Mouse (Mus musculus) CH12.LX (cell line): Measurements from ENCODE around the gene Gm13212.
"Not testable (repeated sequence)": the region's sequence is repeated elsewhere in the genome, so short reads cannot be mapped to it uniquely, and the experiment has no call there.

Experiments used
- CHD2 ChIP-seq: IDR thresholded peaks from 2 replicates; pipeline ENCODE4 v1.6.1; 2011; ENCODE audit warnings: low read length, improper control_type of control experiment
- CTCF ChIP-seq, 2 experiments: IDR thresholded peaks in 1 of 2; conservative IDR thresholded peaks in 1 of 2; 2 replicates each; pipeline ENCODE4 v1.5.1; 2011 to 2012; ENCODE audit warnings: low read depth in 2 of 2, low read length in 2 of 2, improper control_type of control experiment in 1 of 2, inconsistent platforms in 1 of 2, mild to moderate bottlenecking in 1 of 2, moderate library complexity in 1 of 2
- ELF1 ChIP-seq: IDR thresholded peaks from 2 replicates; pipeline ENCODE4 v1.6.1; 2014; ENCODE audit warnings: low read depth, mild to moderate bottlenecking, inconsistent platforms, low read length, improper control_type of control experiment
- ETS1 ChIP-seq: conservative IDR thresholded peaks from 2 replicates; pipeline ENCODE4 v1.6.1; 2012; ENCODE audit warnings: low read depth, mild to moderate bottlenecking, inconsistent platforms, low read length, improper control_type of control experiment, moderate library complexity
- HCFC1 ChIP-seq: IDR thresholded peaks from 2 replicates; pipeline ENCODE4 v1.6.1; 2012; ENCODE audit warnings: low read depth, mild to moderate bottlenecking, inconsistent platforms, low read length, improper control_type of control experiment
- KAT2A ChIP-seq: IDR thresholded peaks from 2 replicates; pipeline ENCODE4 v1.6.1; 2012; ENCODE audit warnings: low read length, improper control_type of control experiment, inconsistent platforms; ENCODE audit not compliant: insufficient replicate concordance
- MAX ChIP-seq: IDR thresholded peaks from 2 replicates; pipeline ENCODE4 v1.6.1; 2011; ENCODE audit warnings: low read length, improper control_type of control experiment
- MEF2A ChIP-seq: IDR thresholded peaks from 2 replicates; pipeline ENCODE4 v1.6.1; 2014; ENCODE audit warnings: low read depth, mild to moderate bottlenecking, inconsistent platforms, low read length, improper control_type of control experiment, borderline replicate concordance
- NRF1 ChIP-seq: IDR thresholded peaks from 2 replicates; pipeline ENCODE4 v1.6.1; 2014; ENCODE audit warnings: low read depth, mild to moderate bottlenecking, inconsistent platforms, low read length, improper control_type of control experiment, moderate library complexity
- TBP ChIP-seq: conservative IDR thresholded peaks from 2 replicates; pipeline ENCODE4 v1.6.1; 2011; ENCODE audit warnings: low read depth, low read length, improper control_type of control experiment
- USF1 ChIP-seq: IDR thresholded peaks from 2 replicates; pipeline ENCODE4 v1.6.1; 2014; ENCODE audit warnings: low read depth, mild to moderate bottlenecking, inconsistent platforms, low read length, improper control_type of control experiment
- ZC3H11A ChIP-seq: IDR thresholded peaks from 2 replicates; pipeline ENCODE4 v1.6.1; 2012; ENCODE audit warnings: low read depth, mild to moderate bottlenecking, inconsistent platforms, low read length, improper control_type of control experiment

- not testable (repeated sequence) for TF ChIP-seq NRF1; TBP; HCFC1; ETS1; MAX; KAT2A; CHD2; ZC3H11A; CTCF (conservative IDR thresholded peaks at IDR 0.05 in 1 of 2, IDR thresholded peaks at IDR 0.05 in 1 of 2; ENCODE audit: low read depth in 2 of 2, low read length in 2 of 2); USF1; MEF2A; ELF1
Measured at GRCm38 (mm10) chr4:145570461-145570860, 14.5 kb upstream of the Gm13212 start.
